Mouse (Mus musculus) limb, embryonic 14.5 days (tissue): ENCODE data around the gene Ferd3l. TPM values are rescaled to one million over a fixed set of nuclear protein-coding genes. Genes with fewer than 3 reads are reported as not detected.

ENCODE experiments used
- ATAC-seq: fragments of 200-750 bp; cut with Nextera tagmentation; 2 replicates; pipeline ENCODE4 v1.8.0; 2017; ENCODE audit warnings: low read depth, moderate number of reproducible peaks, moderate TSS enrichment; ENCODE audit not compliant: low FRiP score
- DNase-seq: peaks from one replicate; pipeline ENCODE4 v3.0.0-alpha.2; 2015; ENCODE audit warnings: low spot score
- H3K27ac ChIP-seq: fragments of 300-500 bp; sonication (generic); replicated peaks from 2 replicates; pipeline ENCODE4 v1.5.1; 2014; ENCODE audit warnings: low read depth, mild to moderate bottlenecking, low read length, moderate library complexity, mixed read lengths
- H3K27me3 ChIP-seq: fragments of 300-500 bp; sonication (generic); 2 replicates; pipeline ENCODE4 v1.6.1; 2014; ENCODE audit warnings: low read length, mixed read lengths; ENCODE audit not compliant: control insufficient read depth, insufficient read depth
- H3K36me3 ChIP-seq: fragments of 300-500 bp; sonication (generic); 2 replicates; pipeline ENCODE4 v1.6.1; 2014; ENCODE audit warnings: mild to moderate bottlenecking, low read length, moderate library complexity, mixed read lengths; ENCODE audit not compliant: control insufficient read depth, insufficient read depth
- H3K4me1 ChIP-seq: fragments of 300-500 bp; sonication (generic); 2 replicates; pipeline ENCODE4 v1.6.1; 2014; ENCODE audit warnings: antibody characterized with exemption, low read length, mixed read lengths; ENCODE audit not compliant: control insufficient read depth, insufficient read depth
- H3K4me2 ChIP-seq: fragments of 300-500 bp; sonication (generic); replicated peaks from 2 replicates; pipeline ENCODE4 v1.6.1; 2014; ENCODE audit warnings: low read depth, mild to moderate bottlenecking, low read length, moderate library complexity; ENCODE audit not compliant: severe bottlenecking
- H3K4me3 ChIP-seq: fragments of 300-500 bp; sonication (generic); replicated peaks from 2 replicates; pipeline ENCODE4 v1.5.1; 2014; ENCODE audit warnings: low read length
- H3K9ac ChIP-seq: fragments of 300-500 bp; sonication (generic); 2 replicates; pipeline ENCODE4 v1.6.1; 2014; ENCODE audit warnings: mild to moderate bottlenecking, low read depth, low read length, moderate library complexity; ENCODE audit not compliant: severe bottlenecking
- H3K9me3 ChIP-seq: fragments of 300-500 bp; sonication (generic); 2 replicates; pipeline ENCODE4 v1.6.1; 2016; ENCODE audit warnings: low read length; ENCODE audit not compliant: control insufficient read depth
- POLR2A ChIP-seq: fragments of 200-500 bp; IDR thresholded peaks from 2 replicates; pipeline ENCODE4 v1.8.0; 2012; ENCODE audit warnings: inconsistent platforms, mild to moderate bottlenecking, moderate library complexity, borderline replicate concordance; ENCODE audit not compliant: insufficient read depth, insufficient read length; ENCODE audit errors: extremely low read depth
- WGBS: fragments of 180-500 bp; shearing (Covaris S2); extraction: QIAGEN DNeasy Blood & Tissue Kit; methylation state at CpG from one replicate; pipeline ENCODE4 v1.1.7; 2014; 5-methylcytosine and 5-hydroxymethylcytosine counted together
- polyA plus RNA-seq, 2 experiments: library from polyadenylated mRNA; depleted of rRNA in 1 of 2; stranded (reverse) in 1 of 2; unstranded in 1 of 2; fragments of >200 nt; fragmentation: Nextera tagmentation in 1 of 2; extraction: Ambion mirVana in 1 of 2; gene quantifications; 2 replicates each; pipeline versions ENCODE4 v1.2.1 to v1.2.3; 2012 to 2014

The Ferd3l gene
- polyA plus RNA-seq, 2 experiments = not detected

DNA sequence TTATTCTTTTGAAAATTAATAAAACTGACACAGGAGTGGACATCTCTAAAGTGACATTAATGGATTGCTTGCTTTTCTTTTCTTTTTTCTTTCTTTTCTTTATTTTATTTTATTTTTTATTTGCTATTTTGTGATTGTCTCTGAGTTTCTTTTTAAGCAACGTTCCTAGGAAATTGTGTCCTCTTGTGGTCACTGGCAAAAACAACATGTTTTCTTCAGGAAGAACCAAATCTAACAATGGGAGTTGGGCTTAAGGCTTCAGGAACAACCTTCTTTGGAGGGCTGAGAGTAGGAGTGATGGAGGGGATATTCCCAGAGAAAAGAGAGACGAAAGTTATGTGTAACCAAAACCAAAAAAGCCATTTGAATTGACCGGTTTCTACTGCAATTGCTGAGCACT lies 24.6 kb downstream of the Ferd3l start:
- DNase-seq (no peak), ATAC-seq (no peak)
- no peak overlapping the region for H3K9ac ChIP-seq
- peaks cover 4% of the 10 kb centered on the region; the same call in 1 of the 2 replicates for H3K4me1 ChIP-seq
- H3K9me3 ChIP-seq = no peaks in the 10 kb centered on the region
- no peak overlapping the region for H3K4me2 ChIP-seq
- no peaks in the 10 kb centered on the region for H3K36me3 ChIP-seq
- no peak overlapping the region for H3K4me3 ChIP-seq
- H3K27ac ChIP-seq = no peak overlapping the region
- no peaks in the 10 kb centered on the region; the same call in 1 of the 2 replicates for H3K27me3 ChIP-seq
- WGBS = 6% methylated on average over 3 of the region's 3 CpGs
- TF ChIP-seq POLR2A = no peak

GRCm38 (mm10) chr12:33954931-33955565 lies 26.8 kb downstream of the Ferd3l start:
- DNase-seq (no peak), ATAC-seq (no peak)
- H3K27me3 ChIP-seq = no peaks in the 10 kb centered on the region; the same call in 1 of the 2 replicates
- peaks cover 4% of the 10 kb centered on the region; the same call in 1 of the 2 replicates for H3K36me3 ChIP-seq
- no peak overlapping the region for H3K9ac ChIP-seq
- TF ChIP-seq POLR2A = no peak
- H3K4me2 ChIP-seq = peak overlapping the region; percentile 72; the same call in 1 of the 2 replicates
- H3K9me3 ChIP-seq = no peaks in the 10 kb centered on the region
- H3K4me1 ChIP-seq = peaks cover 4% of the 10 kb centered on the region; the same call in 1 of the 2 replicates
- H3K4me3 ChIP-seq = no peak overlapping the region; the same call in 1 of the 2 replicates
- H3K27ac ChIP-seq = no peak overlapping the region
- WGBS = 32% methylated on average over 8 of the region's 8 CpGs

GRCm38 (mm10) chr12:33955606-33956295 lies 27.5 kb downstream of the Ferd3l start:
- TF ChIP-seq POLR2A = no peak
- Histone ChIP-seq H3K9ac (peak overlapping the region; percentile 99), H3K4me1 (peaks cover 4% of the 10 kb centered on the region; the same call in 1 of the 2 replicates), H3K27me3 (no peaks in the 10 kb centered on the region; the same call in 1 of the 2 replicates), H3K36me3 (peaks cover 4% of the 10 kb centered on the region; the same call in 1 of the 2 replicates), H3K9me3 (no peaks in the 10 kb centered on the region), H3K27ac (peak overlapping the region; percentile 58), H3K4me3 (peak overlapping the region; percentile 93), H3K4me2 (peak overlapping the region; percentile 72)
- ATAC-seq = no peak
- 5% methylated on average over 25 of the region's 28 CpGs for WGBS
- DNase-seq = no peak

DNA sequence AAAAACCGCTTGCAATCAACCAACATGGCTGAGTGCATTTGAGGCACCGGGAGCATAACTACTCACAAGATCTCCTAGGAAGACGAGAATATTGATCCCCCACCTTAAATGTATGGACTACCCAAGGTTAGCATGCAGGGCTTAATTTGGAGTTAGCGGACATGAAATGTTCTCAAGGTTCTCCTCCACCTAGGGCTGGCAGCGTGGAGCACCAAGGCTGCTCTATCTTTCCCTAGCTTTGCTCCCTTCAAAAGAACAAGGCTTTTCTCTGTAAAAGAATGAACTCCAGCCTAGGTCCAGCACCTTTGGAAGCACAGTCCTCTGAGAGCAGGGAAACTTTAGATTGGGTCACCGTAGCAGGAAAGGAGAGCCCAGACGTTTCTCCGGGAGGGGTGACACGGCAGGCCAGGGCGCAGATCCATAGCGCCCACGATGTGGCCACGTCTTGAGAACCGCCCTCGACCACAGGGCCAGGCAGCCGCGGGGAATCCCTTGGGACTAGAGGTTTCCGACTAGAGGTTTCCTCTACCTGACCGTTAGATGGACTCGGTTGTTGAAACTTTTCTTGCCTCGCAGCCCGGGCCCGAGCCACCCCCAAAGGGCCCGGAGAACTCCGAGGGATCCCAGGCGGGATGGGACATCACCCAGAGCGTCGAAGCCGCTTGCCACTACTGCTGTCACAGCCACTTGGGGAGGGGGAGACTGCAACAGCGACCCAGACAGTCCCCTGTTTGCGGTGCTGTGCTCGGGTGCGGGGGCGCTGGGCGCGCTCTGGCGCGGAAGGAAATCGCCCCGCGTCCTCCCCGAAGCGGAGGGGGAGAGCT lies 28.6 kb downstream of the Ferd3l start:
- DNase-seq (peak; percentile 53), ATAC-seq (no peak)
- Histone ChIP-seq H3K9ac (peak overlapping the region; percentile 99), H3K9me3 (no peaks in the 10 kb centered on the region), H3K4me1 (peaks cover 4% of the 10 kb centered on the region; the same call in 1 of the 2 replicates), H3K27me3 (no peaks in the 10 kb centered on the region; the same call in 1 of the 2 replicates), H3K4me2 (peak overlapping the region; percentile 72), H3K36me3 (peaks cover 14% of the 10 kb centered on the region), H3K27ac (peak overlapping the region; percentile 99), H3K4me3 (peak overlapping the region; percentile 93)
- under 1% methylated on average over 43 of the region's 43 CpGs for WGBS
- peak; percentile 39; the same call in 1 of the 2 replicates for TF ChIP-seq POLR2A
